Mouse (Mus musculus) embryo, embryonic 10.5 days (tissue): ENCODE data around the gene H2-Ab1.

ENCODE experiments used
- DNase-seq: peaks from one replicate; pipeline ENCODE4 v3.0.0-alpha.2; 2015; ENCODE audit warnings: low spot score

Gene H2-Ab1

GRCm38 (mm10) chr17:34239601-34240041 lies 17.9 kb upstream of the H2-Ab1 start:
- DNase-seq, result no peak

- DNase-seq, result no peak
These were observed 17.1 kb upstream of the H2-Ab1 start for GRCm38 (mm10) chr17:34240366-34240765.

DNA sequence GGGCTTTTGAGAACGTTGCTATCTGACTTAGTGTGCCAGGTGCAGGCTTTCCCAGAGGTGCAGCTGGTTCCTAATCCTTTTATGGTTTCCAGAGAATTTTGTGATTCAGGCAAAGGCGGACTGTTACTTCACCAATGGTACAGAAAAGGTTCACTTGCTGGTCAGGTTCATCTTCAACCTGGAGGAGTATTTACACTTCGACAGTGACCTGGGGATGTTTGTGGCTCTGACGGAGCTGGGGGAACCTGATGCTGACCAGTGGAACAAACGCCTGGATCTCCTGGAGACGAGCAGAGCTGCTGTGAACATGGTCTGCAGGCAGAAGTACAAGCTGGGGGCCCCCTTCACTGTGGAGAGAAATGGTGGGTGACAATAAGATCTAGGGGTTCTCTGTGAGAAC lies 16.6 kb upstream of the H2-Ab1 start:
- no peak for DNase-seq

GRCm38 (mm10) chr17:34244656-34245055 lies 12.8 kb upstream of the H2-Ab1 start:
- DNase-seq, result no peak

- no peak for DNase-seq
These were observed 10.4 kb upstream of the H2-Ab1 start for GRCm38 (mm10) chr17:34247047-34247446.

GRCm38 (mm10) chr17:34248764-34249163 lies 8.7 kb upstream of the H2-Ab1 start:
- no peak for DNase-seq

DNA sequence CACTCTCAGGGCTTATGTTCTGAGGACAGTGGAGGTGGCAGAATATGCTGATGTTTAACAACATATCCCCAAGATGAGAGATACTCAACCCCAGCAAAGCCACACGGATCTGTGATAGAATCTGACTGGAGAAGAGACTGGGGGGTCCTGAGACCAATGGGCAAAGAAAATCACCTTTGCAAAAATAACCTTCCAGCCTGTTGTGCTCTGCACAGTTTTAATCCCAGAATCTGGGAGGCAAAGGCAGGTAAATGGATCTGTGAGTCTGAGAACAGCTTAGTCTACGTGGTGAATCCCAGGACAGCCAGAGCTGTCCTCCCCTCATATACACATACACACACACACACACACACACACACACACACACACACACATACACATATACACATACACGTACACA lies 8.1 kb upstream of the H2-Ab1 start:
- no peak for DNase-seq

- peak; percentile 82 for DNase-seq
These were observed 7.6 kb upstream of the H2-Ab1 start for GRCm38 (mm10) chr17:34249878-34250277.

DNA sequence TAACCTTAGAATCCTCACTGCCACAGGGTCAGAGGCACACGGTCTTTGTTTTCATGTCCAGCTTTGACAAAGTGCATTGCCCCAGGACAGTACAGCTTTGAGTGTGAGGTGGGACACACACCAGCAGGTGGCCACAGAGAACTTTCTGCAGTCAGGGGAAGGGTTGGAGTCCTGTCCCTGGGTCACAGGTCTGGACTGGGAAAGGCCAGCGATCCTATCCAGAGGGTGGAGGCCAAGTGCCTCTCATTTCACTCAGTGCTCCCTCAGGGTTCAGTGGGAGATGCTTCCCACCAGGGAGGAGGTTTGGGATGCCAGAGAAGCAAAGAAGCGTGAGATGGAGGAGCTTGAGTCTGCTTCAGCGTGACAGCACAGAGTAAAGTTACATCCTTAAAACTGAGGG lies 5.8 kb upstream of the H2-Ab1 start:
- DNase-seq, result no peak

DNA sequence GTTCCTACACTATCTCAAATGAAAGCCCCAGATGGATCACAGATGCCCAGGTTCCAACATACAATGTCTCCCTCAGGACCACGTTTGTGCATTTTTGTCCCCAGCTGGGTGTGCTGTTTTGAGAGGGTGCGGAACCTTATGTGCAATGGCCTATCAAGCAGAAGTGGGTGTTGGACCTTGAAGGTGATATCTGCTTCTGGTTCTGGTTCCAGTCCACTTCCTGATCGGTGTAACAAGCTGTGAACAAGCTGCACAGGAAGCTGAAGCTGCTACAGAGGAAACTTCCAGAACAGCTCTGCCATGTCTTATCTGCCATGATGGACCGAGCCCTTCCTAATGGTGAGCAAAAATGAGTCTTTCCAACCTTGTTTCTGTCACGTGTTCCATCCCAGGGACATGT lies 988 bp upstream of the H2-Ab1 start:
- DNase-seq, result no peak

GRCm38 (mm10) chr17:34260551-34260950 lies 3.1 kb downstream of the H2-Ab1 start:
- DNase-seq, result no peak

DNA sequence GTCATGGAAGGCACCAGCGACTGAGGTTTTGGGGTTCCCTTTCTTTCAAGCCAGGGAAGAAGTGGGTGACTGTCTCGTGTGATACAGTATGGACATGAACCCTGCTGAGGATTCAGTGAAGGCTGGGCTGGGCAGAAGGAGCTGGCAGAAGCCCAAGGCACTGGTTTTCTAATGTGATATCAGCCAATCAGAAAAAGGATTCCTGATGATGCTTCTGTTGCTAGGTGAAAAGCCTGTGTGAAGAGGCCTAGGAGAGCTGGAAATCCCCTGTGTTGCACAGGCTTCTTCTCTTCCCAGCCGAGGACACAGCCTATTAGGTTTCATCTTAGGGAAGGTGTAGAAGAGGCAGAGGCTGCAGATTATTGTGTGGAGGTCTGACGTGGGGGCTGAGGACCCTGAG lies 4.0 kb downstream of the H2-Ab1 start:
- peak; percentile 89 for DNase-seq

DNA sequence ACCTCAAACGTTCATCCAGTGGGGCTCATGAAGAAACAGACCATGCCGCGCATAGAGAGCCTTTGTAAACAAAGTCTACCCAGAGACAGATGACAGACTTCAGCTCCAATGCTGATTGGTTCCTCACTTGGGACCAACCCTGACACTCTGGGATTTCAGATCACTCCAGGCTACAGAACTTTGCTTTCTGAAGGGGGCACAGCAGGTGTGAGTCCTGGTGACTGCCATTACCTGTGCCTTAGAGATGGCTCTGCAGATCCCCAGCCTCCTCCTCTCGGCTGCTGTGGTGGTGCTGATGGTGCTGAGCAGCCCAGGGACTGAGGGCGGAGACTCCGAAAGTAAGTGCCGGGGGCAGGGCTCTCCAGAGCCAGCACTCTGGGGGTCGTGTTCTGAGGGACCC lies 5.6 kb downstream of the H2-Ab1 start:
- DNase-seq, result peak; percentile 97

- peak; percentile 77 for DNase-seq
These were observed 6.4 kb downstream of the H2-Ab1 start for GRCm38 (mm10) chr17:34263811-34264371.

DNA sequence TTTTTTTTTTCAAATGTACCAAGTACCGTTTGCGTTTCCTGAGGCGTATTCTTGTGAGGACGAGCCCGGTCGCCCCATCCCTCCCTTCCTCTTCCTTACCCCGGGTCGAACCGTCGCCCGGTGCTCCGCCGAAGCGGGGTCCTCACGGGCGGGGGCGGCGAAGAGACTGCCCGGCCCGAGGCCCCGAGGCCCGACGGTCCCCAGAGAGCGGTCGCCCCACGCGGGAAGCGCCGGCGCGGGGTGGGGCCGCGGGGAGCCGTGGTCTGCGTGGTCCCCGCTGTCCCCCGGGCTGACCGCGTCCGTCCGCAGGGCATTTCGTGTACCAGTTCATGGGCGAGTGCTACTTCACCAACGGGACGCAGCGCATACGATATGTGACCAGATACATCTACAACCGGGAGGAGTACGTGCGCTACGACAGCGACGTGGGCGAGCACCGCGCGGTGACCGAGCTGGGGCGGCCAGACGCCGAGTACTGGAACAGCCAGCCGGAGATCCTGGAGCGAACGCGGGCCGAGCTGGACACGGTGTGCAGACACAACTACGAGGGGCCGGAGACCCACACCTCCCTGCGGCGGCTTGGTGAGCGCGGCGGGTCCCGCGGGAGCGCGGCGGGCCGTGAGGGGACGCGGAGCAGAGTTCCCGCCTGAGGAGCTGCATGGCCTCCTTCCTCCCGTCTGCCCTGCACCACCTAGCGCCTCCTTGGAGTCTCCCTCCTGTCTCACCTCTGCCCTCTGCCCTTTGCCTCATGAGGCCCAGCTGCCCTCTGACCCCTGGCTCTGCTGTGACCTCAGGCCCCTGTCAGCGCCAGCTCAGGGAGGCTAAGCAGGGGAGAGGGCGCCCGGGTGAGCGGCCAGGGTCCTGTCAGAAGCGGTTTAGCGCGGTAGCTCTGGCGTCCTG lies 7.2 kb downstream of the H2-Ab1 start:
- peak; percentile 78 for DNase-seq

- no peak for DNase-seq
These were observed 10.8 kb downstream of the H2-Ab1 start for GRCm38 (mm10) chr17:34268262-34268661.

GRCm38 (mm10) chr17:34268748-34269147 lies 11.3 kb downstream of the H2-Ab1 start:
- no peak for DNase-seq

DNA sequence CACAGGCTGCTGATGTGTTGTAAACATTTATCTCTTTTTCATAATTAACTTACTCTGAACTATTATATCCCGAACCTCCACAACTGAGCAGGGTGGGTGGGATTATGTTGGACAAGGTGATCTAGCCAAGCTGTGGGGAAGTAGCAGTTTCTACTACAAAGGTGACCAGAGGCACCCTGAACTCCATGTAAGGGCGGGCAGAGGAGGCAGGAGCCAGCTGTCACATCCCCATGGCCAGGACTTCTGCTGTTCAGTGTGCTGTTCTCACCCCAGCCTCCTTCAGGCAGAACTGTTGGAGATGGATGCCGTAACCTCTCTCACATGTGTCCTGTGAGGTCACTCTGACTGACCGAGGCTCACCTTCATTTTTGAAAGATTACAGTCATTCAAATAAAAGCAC lies 12.3 kb downstream of the H2-Ab1 start:
- no peak for DNase-seq

DNA sequence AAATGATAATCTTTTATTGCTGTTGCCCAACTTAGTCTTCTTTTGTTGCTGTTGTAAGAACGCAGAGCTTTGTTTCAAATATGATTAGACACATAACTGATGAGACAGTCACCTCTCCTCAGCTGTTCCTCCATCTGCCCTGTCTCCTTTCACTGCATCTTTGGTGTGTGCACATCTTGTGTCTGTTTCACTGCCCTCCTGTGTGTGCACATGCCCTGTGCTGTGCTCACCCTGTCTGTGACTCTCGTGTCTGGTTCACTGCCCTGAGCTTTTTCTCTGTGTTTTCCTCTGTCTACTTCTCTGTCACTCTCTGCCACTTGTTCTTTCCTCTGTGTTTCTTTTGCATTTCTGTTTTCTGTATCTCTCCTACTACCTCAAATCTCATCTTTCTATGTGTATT lies 12.7 kb downstream of the H2-Ab1 start:
- no peak for DNase-seq

DNA sequence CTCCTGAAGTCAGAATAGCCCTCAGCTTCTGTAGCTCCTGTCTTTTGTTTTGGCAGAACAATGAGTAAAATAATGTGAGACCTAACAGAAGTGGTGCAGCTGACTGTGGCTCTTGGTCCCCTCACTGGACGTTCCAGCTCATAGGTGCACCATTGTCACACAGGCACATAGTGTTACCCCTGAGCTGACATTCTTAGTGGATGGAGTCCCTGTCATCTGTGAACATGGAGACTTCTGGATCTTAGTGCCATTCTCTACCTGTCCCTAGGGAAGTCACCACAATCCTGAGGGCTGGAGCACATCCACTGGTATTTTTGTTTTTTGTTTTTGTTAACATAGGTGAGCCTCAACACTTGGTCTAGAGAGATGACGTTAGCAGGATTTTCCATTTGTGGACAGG lies 13.5 kb downstream of the H2-Ab1 start:
- no peak for DNase-seq

GRCm38 (mm10) chr17:34272102-34272501 lies 14.6 kb downstream of the H2-Ab1 start:
- no peak for DNase-seq

DNA sequence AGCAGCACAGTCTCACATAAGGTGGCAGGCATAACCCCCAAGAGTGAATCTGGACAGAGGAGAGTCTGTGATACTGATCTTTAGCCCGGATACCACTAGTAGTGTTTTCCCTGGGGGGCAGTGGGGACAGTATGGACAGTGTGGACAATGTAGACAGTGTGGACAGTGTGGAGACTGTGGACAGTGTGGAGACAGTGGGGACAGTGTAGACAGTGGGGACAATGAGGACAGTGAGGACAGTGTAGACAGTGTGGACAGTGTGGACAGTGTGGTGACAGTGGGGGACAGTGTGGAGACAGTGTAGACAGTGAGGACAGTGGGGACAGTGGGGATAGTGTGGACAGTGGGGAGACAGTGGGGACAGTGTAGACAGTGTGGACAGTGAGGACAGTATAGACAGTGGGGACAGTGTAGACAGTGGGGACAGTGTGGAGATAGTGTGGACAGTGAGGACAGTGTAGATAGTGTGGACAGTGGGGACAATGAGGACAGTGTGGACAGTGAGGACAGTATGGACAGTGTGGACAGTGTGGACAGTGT lies 23.1 kb downstream of the H2-Ab1 start:
- no peak for DNase-seq

GRCm38 (mm10) chr17:34281836-34282235 lies 24.3 kb downstream of the H2-Ab1 start:
- no peak for DNase-seq
